Mouse (Mus musculus) neural tube, embryonic 11.5 days (tissue): Measurements from ENCODE around the gene Zfp459. TPM values are rescaled to one million over a fixed set of nuclear protein-coding genes. Genes with fewer than 3 reads are reported as not detected.
"Not testable (repeated sequence)": the region's sequence is repeated elsewhere in the genome, so short reads cannot be mapped to it uniquely, and the experiment has no call there.

Source experiments
- ATAC-seq: fragments of 200-750 bp; cut with Nextera tagmentation; 2 replicates; pipeline ENCODE4 v1.8.0; 2017; ENCODE audit warnings: moderate number of reproducible peaks, mild to moderate bottlenecking, moderate TSS enrichment, moderate library complexity; ENCODE audit not compliant: insufficient read depth, low FRiP score, low TSS enrichment
- DNase-seq: peaks from one replicate; pipeline ENCODE4 v3.0.0-alpha.2; 2015; ENCODE audit warnings: low spot score
- H3K27ac ChIP-seq: fragments of 300-500 bp; sonication (generic); 2 replicates; pipeline ENCODE4 v1.5.1; 2014; ENCODE audit warnings: low read depth, mild to moderate bottlenecking, low read length
- H3K27me3 ChIP-seq: fragments of 300-500 bp; sonication (generic); 2 replicates; pipeline ENCODE4 v1.6.1; 2014; ENCODE audit warnings: mild to moderate bottlenecking, low read length, mixed read lengths; ENCODE audit not compliant: control insufficient read depth, insufficient read depth
- H3K36me3 ChIP-seq: fragments of 300-500 bp; sonication (generic); 2 replicates; pipeline ENCODE4 v1.6.1; 2014; ENCODE audit warnings: mild to moderate bottlenecking, low read length, moderate library complexity, mixed read lengths; ENCODE audit not compliant: control insufficient read depth, insufficient read depth
- H3K4me1 ChIP-seq: fragments of 300-500 bp; sonication (generic); 2 replicates; pipeline ENCODE4 v1.6.1; 2014; ENCODE audit warnings: low read length, mixed read lengths; ENCODE audit not compliant: control insufficient read depth, insufficient read depth
- H3K4me2 ChIP-seq: fragments of 300-500 bp; sonication (generic); 2 replicates; pipeline ENCODE4 v1.6.1; 2014; ENCODE audit warnings: low read depth, mild to moderate bottlenecking, moderate library complexity
- H3K4me3 ChIP-seq: fragments of 300-500 bp; sonication (generic); 2 replicates; pipeline ENCODE4 v1.5.1; 2014; ENCODE audit warnings: low read depth, low read length
- H3K9ac ChIP-seq: fragments of 300-500 bp; sonication (generic); 2 replicates; pipeline ENCODE4 v1.6.1; 2014; ENCODE audit warnings: mild to moderate bottlenecking, low read length
- H3K9me3 ChIP-seq: fragments of 300-500 bp; sonication (generic); 2 replicates; pipeline ENCODE4 v1.6.1; 2016; ENCODE audit warnings: low read length; ENCODE audit not compliant: control insufficient read depth
- WGBS: fragments of 180-500 bp; shearing (Covaris S2); extraction: QIAGEN DNeasy Blood & Tissue Kit; methylation state at CpG from one replicate; pipeline ENCODE4 v1.1.7; 2014; 5-methylcytosine and 5-hydroxymethylcytosine counted together
- polyA plus RNA-seq: library from polyadenylated mRNA; unstranded; fragments of >200 nt; fragmentation: Nextera tagmentation; extraction: Ambion mirVana; gene quantifications from 2 replicates; pipeline ENCODE4 v1.2.1, GENCODE M21; 2014

The Zfp459 gene
- 0.22 and 1.2 TPM in 2 replicates for polyA plus RNA-seq

DNA sequence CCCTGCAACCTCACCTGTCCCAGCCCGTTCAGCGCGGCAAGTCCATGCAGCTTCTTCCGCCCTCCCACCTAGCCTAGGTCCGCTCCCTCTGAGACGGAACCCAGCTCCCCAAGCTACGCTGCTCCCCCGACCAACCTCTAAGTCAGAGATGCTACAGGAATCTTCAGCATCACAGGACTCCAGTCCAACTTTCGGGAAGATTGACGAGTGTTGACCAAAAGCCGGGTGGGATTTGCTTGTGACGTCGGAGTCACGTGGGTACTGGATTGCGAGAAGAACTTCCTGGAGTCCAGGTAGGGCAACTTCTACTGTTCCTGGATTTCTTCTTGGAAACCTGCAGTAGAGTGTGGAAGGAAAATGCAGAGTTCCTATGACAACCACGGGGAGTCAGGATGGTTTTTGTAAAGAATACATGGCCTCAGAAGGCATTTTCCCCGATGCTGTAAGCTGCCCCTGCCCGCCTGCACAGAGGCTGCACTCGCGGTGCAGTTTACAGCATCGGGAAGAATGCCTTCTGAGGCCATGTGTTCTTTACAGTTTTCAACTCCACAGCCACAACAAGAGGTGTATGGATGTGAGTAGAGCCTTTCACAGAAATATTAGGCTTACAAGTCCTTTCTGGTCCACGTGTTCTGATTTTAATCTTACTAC lies at the start of gene Zfp459:
Gene Zfp459 (minus strand): TSS at position 212 of the 651 bp plus-strand sequence.
- H3K9me3 ChIP-seq: no peaks in the 10 kb centered on the region
- H3K4me3 ChIP-seq: peak within 1 kb of the TSS; percentile 57
- ATAC-seq (peak; percentile 79), DNase-seq (peak; percentile 57)
- no peak within 1 kb of the TSS for H3K27ac ChIP-seq
- H3K9ac ChIP-seq: peak within 1 kb of the TSS; percentile 54
- H3K36me3 ChIP-seq: no peaks in the 10 kb centered on the region
- no peaks in the 10 kb centered on the region for H3K4me1 ChIP-seq
- no peaks in the 10 kb centered on the region for H3K27me3 ChIP-seq
- 3% methylated on average over 22 of the region's 22 CpGs for WGBS
- peak within 1 kb of the TSS; percentile 61 for H3K4me2 ChIP-seq

DNA sequence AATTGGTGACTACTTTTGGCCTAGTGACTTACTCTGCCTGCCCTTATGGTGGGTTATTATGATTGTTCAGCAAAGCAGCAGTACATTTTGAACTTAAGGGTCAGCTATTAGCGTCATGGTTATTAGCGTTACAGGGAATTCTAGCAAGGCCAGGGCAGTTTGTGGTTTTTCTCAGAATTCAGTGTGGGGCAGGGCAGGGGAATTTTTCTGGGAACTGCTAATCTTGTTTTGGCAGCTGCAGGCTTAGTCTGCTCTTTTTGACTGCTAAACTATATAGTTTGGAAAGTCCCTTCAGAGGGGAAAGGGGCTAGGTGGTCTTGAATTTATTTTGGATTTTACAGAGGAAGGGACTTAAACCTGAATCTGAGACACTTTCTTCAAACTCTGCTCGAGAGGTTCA lies 48.1 kb upstream of the Zfp459 start:
- H3K27ac ChIP-seq: no peak overlapping the region
- WGBS: 97% methylated on average over 3 of the region's 3 CpGs
- DNase-seq: no peak
- H3K4me1 ChIP-seq: no peaks in the 10 kb centered on the region
- H3K4me2 ChIP-seq: no peak overlapping the region
- no peak overlapping the region for H3K4me3 ChIP-seq
- no peak overlapping the region for H3K9ac ChIP-seq
- H3K9me3 ChIP-seq: no peaks in the 10 kb centered on the region
- H3K36me3 ChIP-seq: no peaks in the 10 kb centered on the region
- no peaks in the 10 kb centered on the region for H3K27me3 ChIP-seq
- no peak for ATAC-seq

DNA sequence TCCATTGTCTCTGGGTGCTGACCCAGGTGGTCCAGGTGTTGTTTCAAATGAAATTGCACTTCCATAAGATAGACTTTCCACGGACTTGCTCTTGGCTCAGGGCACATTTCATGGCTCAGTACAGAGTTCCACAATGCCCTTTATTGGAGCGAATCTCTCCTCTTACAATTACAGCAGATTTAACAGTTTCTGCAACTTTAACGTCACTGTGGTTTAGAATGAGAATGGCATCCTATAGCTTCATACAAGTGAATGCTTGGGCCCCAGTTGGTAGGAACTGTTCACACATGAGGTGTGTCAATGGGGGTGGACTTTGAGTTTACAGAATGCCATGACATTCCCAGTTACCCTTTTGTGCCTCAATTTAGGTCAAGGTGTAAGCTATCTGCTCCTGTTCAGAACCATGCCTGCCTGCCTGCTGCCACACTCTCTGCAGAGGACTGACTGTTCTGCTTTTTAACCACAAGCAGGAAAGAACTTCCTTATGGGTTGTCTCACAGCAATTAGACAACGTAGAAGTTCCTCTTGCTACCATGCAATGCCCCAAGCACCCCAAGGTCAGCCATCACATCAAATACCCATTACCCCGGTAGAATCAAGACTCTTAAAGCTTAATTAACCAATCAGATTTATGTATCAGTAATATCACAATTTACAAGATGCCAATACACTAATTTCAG lies 42.4 kb upstream of the Zfp459 start:
- H3K27ac ChIP-seq, H3K36me3 ChIP-seq, H3K27me3 ChIP-seq, ATAC-seq, H3K4me1 ChIP-seq, H3K4me2 ChIP-seq, DNase-seq, H3K4me3 ChIP-seq, H3K9me3 ChIP-seq, H3K9ac ChIP-seq: not testable (repeated sequence)
- WGBS: 79% methylated on average over 2 of the region's 5 CpGs

DNA sequence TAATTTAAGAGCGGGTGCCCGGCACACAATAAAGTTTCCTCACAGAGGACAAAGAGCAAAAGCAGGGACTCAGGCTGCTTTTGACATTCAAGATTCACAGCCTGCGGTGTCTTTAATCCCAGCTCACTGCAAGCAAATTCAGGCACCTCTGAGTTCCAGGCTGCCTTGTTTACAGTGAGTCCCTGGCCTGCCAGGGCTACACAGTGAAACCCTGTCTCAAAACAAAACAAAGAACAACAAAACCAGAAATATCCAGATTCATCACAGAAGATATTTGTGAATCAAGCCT lies 30.7 kb upstream of the Zfp459 start:
- ATAC-seq: peak; percentile 43
- 3% methylated on average over 3 of the region's 3 CpGs for WGBS

DNA sequence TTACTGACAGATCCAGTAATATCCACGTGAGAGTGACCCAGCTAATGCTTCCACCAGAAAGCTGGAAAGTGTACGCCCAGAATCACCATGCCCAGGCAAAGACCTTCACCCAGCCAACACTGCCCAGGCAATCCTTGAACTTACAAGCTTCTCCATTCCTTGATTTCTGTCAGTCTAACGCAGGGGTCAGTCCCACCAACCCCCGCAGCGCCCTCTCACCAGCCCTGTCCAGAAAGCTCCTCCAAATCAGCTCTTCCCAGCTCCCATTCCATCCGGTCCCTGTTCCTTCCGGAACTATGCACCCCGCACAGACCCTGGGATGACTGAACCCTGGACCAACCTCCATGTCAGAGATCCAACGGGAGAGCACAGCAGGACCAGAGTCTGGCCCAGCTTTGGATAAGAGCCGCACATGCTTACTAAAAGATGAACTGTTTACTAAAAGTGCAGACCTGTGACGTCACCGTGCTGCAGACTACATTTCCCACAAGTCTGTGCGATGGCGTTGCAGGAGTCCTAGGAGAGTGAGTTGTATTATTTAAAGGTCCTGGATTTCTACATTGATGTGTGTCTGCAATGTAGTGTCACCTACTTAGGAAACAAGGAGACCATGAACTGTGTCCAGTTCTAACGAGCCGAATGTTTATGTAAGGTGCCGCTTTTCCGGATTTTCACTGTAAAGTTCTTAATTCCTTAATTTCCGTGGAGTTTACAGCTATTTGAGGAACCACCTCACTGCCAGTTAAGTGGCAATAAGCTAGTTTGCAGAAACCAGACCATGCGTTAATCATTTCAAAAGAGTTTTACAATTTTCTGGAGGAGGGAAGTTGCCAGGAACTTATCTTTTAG lies 30.2 kb upstream of the Zfp459 start, which contains the start of gene Zfp874a:
Gene Zfp874a (minus strand): TSS at position 453 of the 849 bp plus-strand sequence.
- H3K9me3 ChIP-seq: no peaks in the 10 kb centered on the region
- H3K27ac ChIP-seq: no peak within 1 kb of the TSS
- peak within 1 kb of the TSS; percentile 51 for H3K4me3 ChIP-seq
- no peaks in the 10 kb centered on the region for H3K4me1 ChIP-seq
- ATAC-seq: peak; percentile 94
- H3K36me3 ChIP-seq: no peaks in the 10 kb centered on the region
- peak within 1 kb of the TSS; percentile 73 for H3K4me2 ChIP-seq
- no peaks in the 10 kb centered on the region for H3K27me3 ChIP-seq
- peak within 1 kb of the TSS; percentile 50 for H3K9ac ChIP-seq
- WGBS: 2% methylated on average over 20 of the region's 20 CpGs
- DNase-seq: peak; percentile 85

More for the DNA sequence above, 30.7 kb upstream of the Zfp459 start:
- Histone ChIP-seq H3K27ac (no peak overlapping the region), H3K4me1 (no peaks in the 10 kb centered on the region), H3K4me3 (peak overlapping the region; percentile 51), H3K27me3 (no peaks in the 10 kb centered on the region), H3K9me3 (no peaks in the 10 kb centered on the region), H3K36me3 (no peaks in the 10 kb centered on the region), H3K9ac (peak overlapping the region; percentile 50), H3K4me2 (peak overlapping the region; percentile 73)
- DNase-seq: peak; percentile 12

DNA sequence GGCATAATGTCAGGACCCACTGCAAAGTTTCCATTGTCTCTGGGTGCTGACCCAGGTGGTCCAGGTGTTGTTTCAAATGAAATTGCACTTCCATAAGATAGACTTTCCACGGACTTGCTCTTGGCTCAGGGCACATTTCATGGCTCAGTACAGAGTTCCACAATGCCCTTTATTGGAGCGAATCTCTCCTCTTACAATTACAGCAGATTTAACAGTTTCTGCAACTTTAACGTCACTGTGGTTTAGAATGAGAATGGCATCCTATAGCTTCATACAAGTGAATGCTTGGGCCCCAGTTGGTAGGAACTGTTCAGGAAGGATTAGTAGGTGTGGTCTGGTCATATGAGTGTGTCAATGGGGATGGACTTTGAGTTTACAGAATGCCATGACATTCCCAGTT lies 15.9 kb upstream of the Zfp459 start:
- H3K27ac ChIP-seq, DNase-seq, H3K27me3 ChIP-seq, H3K36me3 ChIP-seq, H3K9me3 ChIP-seq, H3K4me3 ChIP-seq, H3K4me2 ChIP-seq, H3K4me1 ChIP-seq, H3K9ac ChIP-seq, ATAC-seq: not testable (repeated sequence)
- no CpG with 5 or more reads among the region's 3 CpGs for WGBS

DNA sequence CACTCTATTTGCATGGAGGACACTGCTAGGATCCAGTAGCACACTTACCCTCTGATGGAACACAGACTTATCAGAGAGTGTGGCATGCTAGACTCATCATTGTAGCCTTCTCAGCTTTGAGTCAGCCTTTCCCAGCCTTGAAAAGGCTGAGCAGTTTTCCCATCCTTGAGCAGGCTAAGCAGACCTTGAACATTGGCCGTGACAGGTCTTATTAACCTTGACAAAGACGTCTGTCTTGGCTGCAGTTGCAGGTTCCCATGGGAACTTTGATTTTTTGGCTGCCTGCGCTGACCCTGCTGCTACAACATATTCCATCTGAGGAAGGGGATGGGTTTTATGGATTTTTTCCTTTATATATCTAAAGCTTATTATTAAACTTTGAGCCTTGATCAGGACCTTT lies 6.9 kb upstream of the Zfp459 start:
- WGBS: 75% methylated on average over 3 of the region's 3 CpGs
- H3K27ac ChIP-seq: no peak overlapping the region

DNA sequence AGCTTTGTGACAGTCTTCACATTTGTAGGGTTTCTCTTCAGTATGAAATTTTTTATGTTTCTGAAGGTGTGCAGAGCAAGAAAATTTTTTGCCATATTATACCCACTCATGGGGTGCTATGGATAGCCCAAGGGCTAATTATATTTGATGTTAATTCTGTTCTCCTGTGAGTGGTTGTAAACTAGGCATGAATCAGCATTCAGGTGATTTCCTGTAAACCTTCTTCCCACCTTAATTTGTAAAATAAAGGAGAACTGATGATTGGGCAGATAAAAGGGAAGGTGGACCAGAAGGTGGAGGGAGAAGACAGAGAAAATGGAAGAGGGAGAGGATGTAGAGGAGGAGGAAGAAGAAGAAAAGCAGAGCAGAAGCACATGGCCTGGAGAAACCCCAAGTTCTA lies 4.5 kb upstream of the Zfp459 start:
- not testable (repeated sequence) for H3K9me3 ChIP-seq, H3K9ac ChIP-seq, ATAC-seq, H3K4me1 ChIP-seq, H3K27me3 ChIP-seq, H3K4me3 ChIP-seq, H3K27ac ChIP-seq, H3K4me2 ChIP-seq, DNase-seq, H3K36me3 ChIP-seq

More for the DNA sequence above, 6.9 kb upstream of the Zfp459 start:
- DNase-seq (no peak), ATAC-seq (no peak)
- Histone ChIP-seq H3K4me1 (no peaks in the 10 kb centered on the region), H3K9ac (no peak overlapping the region), H3K27me3 (no peaks in the 10 kb centered on the region), H3K4me3 (no peak overlapping the region), H3K9me3 (no peaks in the 10 kb centered on the region), H3K36me3 (no peaks in the 10 kb centered on the region), H3K4me2 (no peak overlapping the region)
